Mouse (Mus musculus) heart, adult 2 months (tissue): ENCODE data around the gene Wfikkn2. TPM values are rescaled to one million over a fixed set of nuclear protein-coding genes. Genes with fewer than 3 reads are reported as not detected.

Experiments
- DNase-seq, 2 experiments: peaks; one replicate each; pipeline ENCODE4 v3.0.0; 2021
- H3K27ac ChIP-seq: fragments of 200-600 bp; 2 replicates; pipeline ENCODE4 v1.8.1; 2022
- H3K27me3 ChIP-seq: fragments of 200-500 bp; 2 replicates; pipeline ENCODE4 v1.6.1; 2012; ENCODE audit warnings: mild to moderate bottlenecking, low read length, inconsistent platforms, mixed read lengths; ENCODE audit not compliant: control insufficient read depth, insufficient read depth
- H3K36me3 ChIP-seq: fragments of 200-500 bp; 2 replicates; pipeline ENCODE4 v1.6.1; 2012; ENCODE audit warnings: low read length, inconsistent platforms; ENCODE audit not compliant: control insufficient read depth, insufficient read depth
- H3K4me1 ChIP-seq: fragments of 200-500 bp; 2 replicates; pipeline ENCODE4 v1.6.1; 2011; ENCODE audit warnings: low read length; ENCODE audit not compliant: control insufficient read depth, insufficient read depth
- H3K4me3 ChIP-seq: fragments of 200-600 bp; 2 replicates; pipeline ENCODE4 v1.8.1; 2022
- H3K79me2 ChIP-seq: fragments of 200-500 bp; replicated peaks from 2 replicates; pipeline ENCODE4 v1.6.1; 2012; ENCODE audit warnings: mild to moderate bottlenecking, inconsistent platforms, low read length, moderate library complexity, mixed read lengths; ENCODE audit not compliant: control insufficient read depth, insufficient read depth
- H3K9ac ChIP-seq: fragments of 200-500 bp; 2 replicates; pipeline ENCODE4 v1.6.1; 2012; ENCODE audit warnings: low read depth, mild to moderate bottlenecking, control low read depth, inconsistent platforms, low read length, mixed read lengths
- CTCF ChIP-seq: fragments of 200-600 bp; IDR thresholded peaks from 2 replicates; pipeline ENCODE4 v1.8.1; 2022; ENCODE audit warnings: antibody characterized with exemption, mild to moderate bottlenecking, moderate library complexity
- EP300 ChIP-seq: fragments of 200-500 bp; IDR thresholded peaks from 2 replicates; pipeline ENCODE4 v1.6.1; 2011; ENCODE audit warnings: low read depth, low read length, control low read depth; ENCODE audit not compliant: insufficient read depth
- POLR2A ChIP-seq: fragments of 200-500 bp; IDR thresholded peaks from 2 replicates; pipeline ENCODE4 v1.6.1; 2011; ENCODE audit warnings: mild to moderate bottlenecking, low read depth, low read length, control low read depth; ENCODE audit not compliant: insufficient read depth
- WGBS: fragments of 180-500 bp; shearing (Covaris S2); methylation state at CpG from one replicate; pipeline ENCODE4 v1.1.7; 2018; 5-methylcytosine and 5-hydroxymethylcytosine counted together
- intact Hi-C: fragments of 180-260 bp; cut with DNase I; formaldehyde crosslinking; loops from one replicate; pipeline ENCODE4 v1.15.1; 2025
- long read RNA-seq: library from polyadenylated mRNA; stranded (forward); transcript quantifications from one replicate; pipeline ENCODE4 v2.0.0, GENCODE M21; 2021
- polyA plus RNA-seq: library from polyadenylated mRNA; depleted of rRNA; stranded (reverse); fragments of >200 nt; gene quantifications from 2 replicates; pipeline ENCODE4 v1.2.3, GENCODE M21; 2012; rRNA removed
- total RNA-seq, 2 experiments: library from RNA; stranded (reverse); gene quantifications; 2 replicates each; pipeline ENCODE4 v1.2.3; 2021

Wfikkn2 gene
- 1 to 10 TPM; 4.3 to 6.3 TPM for total RNA-seq
- 4.5 and 4.6 TPM in 2 replicates for polyA plus RNA-seq
- long read RNA-seq: 0 reads

DNA sequence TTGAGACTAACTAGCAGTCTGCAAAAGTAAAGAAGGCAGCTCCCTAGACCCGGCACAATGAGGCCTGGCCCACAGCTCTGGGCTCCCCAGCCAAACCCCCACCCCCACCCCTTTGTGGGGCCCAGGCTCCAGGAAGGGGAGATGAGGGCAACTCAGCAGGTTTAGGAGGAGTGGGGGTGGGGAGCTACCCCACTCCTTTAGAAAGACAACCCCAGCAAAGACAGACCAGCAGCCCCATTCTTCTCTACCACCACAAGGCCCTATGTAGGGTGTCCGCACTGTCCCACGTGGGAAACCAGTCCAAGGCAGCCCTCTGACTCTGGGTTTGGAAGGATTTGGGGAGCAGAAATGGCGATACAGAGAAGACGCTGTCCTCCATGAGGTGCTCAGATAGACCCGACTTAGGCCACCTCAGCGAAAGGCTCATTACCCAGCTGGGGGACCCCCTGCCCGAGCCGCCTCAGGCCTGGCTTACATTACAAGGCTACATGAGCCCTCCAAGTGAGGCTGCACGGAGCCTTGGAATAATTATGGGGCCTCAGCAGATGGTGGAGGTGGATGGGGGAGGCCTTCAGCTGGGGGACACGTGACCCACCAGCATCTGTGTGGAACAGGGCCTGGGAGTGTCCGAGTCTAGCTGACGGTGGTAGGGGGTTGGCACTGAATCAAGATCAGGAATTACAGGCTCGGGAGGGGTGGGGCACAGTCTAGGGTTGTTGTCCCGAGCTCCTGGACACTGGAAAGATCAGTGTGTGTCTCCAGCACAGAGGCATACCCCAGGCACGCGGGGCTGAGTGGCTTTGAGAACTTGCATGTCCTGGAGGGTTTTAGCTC, at the start of gene Wfikkn2:
TSS of gene Wfikkn2 (minus strand) at position 51 of the 834 bp plus-strand sequence.
- 68% methylated on average over 17 of the region's 17 CpGs for WGBS

DNA sequence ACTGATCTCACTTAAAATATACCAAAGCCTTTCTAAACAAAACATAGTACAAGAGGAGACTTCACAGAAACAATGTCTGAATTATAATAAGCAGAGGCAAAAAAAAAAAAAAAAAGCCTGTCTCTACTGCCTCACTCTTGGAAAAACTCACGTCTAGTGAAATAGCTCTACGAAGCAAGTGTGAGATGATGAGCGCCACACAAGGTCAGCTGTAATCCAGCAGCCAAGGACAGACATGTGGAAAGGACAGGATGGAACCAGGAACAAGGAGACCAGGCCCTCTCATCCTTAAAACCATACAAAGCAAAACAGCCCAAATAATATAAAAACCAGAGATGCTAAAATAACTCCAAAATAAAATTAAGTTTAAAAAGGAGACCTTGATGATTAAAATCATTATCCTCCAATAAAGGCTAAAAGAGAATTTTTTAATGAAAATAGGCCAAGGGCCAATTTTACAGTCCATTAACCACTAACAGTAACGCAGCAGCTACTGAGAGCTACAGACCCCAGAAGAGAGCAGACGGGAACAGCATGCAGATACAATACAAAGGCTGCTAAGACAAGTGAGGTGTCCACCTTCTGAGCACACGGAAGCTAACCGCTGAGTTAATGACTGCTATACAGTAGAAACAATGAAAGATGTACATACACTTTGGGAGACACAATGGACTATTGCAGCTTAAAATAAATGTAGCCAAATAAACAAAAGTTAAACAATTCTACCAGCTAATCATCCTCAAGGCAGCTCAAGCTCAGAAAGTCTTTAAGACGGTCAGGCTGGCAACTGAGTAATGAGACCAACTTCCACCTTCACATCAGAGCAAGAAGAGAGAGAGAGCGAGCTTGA, 49.4 kb upstream of the Wfikkn2 start:
- Histone ChIP-seq H3K9ac (no peak overlapping the region), H3K4me1 (no peaks in the 10 kb centered on the region), H3K27ac (no peak overlapping the region), H3K79me2 (no peaks in the 10 kb centered on the region), H3K27me3 (no peaks in the 10 kb centered on the region), H3K36me3 (peaks cover 18% of the 10 kb centered on the region), H3K4me3 (no peak overlapping the region)
- WGBS: 78% methylated on average over 9 of the region's 9 CpGs
- DNase-seq: no peak
- no peak for TF ChIP-seq POLR2A
- no peak for TF ChIP-seq CTCF
- TF ChIP-seq EP300: no peak
- intact Hi-C loops: loop anchor here (5.0 kb wide), 1 partner anchor 192 kb away; the partner anchor contains the start of gene Spata20

More for the DNA sequence above, at the start of gene Wfikkn2:
- Histone ChIP-seq H3K27me3 (no peaks in the 10 kb centered on the region), H3K4me3 (no peak within 1 kb of the TSS), H3K4me1 (no peaks in the 10 kb centered on the region), H3K79me2 (no peaks in the 10 kb centered on the region), H3K36me3 (no peaks in the 10 kb centered on the region), H3K27ac (no peak within 1 kb of the TSS), H3K9ac (no peak within 1 kb of the TSS)
- TF ChIP-seq POLR2A: no peak
- no peak for TF ChIP-seq EP300
- no peak for TF ChIP-seq CTCF
- intact Hi-C loops: no loop called here
- no peak for DNase-seq

DNA sequence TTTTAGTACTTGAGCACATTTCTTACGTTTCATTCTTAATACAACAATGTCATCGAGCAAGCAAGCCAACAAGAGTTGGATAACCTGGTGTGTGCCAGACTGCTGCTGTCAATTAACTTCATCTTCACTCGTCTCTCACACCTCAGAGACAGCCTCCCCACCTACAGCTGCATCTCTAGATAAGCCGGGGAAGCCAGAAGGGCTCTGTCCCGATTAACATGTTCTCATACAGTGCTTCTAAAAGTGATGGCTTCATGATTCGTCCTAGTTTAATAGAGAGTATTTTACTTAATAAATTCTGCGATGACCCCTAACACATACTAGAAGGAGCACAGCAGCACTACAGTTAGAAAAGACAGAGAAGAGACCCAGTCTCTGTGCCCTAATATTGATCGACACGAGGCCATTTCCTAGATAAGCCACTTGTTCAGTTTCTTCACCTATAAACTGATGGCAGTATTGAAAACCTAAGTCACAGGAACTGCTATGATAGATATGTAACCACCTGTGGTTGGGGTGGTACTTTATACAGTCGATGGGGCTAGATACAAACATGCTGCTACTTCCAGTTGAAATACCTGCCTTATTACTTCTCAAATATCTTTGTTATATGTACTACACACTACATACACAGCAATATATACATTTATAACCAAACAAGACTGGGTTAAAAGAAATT, 44.4 kb upstream of the Wfikkn2 start:
- H3K4me3 ChIP-seq: no peak overlapping the region
- no peaks in the 10 kb centered on the region for H3K79me2 ChIP-seq
- no peak overlapping the region for H3K27ac ChIP-seq
- peaks cover 2% of the 10 kb centered on the region; the same call in 1 of the 2 replicates for H3K4me1 ChIP-seq
- H3K27me3 ChIP-seq: no peaks in the 10 kb centered on the region
- no peak overlapping the region for H3K9ac ChIP-seq
- intact Hi-C loops: loop anchor here (5.0 kb wide), 1 partner anchor 197 kb away; the partner anchor contains the start of gene Spata20
- TF ChIP-seq EP300 (no peak), POLR2A (no peak), CTCF (no peak)
- peaks cover 18% of the 10 kb centered on the region for H3K36me3 ChIP-seq
- DNase-seq: no peak
- 75% methylated on average over 10 of the region's 10 CpGs for WGBS

GRCm38 (mm10) chr11:94287105-94287504, 41.3 kb upstream of the Wfikkn2 start:
- intact Hi-C loops: no loop called here
- Histone ChIP-seq H3K36me3 (peaks cover 6% of the 10 kb centered on the region), H3K27ac (no peak overlapping the region), H3K9ac (no peak overlapping the region), H3K79me2 (no peaks in the 10 kb centered on the region), H3K27me3 (no peaks in the 10 kb centered on the region), H3K4me1 (peaks cover 2% of the 10 kb centered on the region; the same call in 1 of the 2 replicates), H3K4me3 (no peak overlapping the region)
- TF ChIP-seq EP300: no peak
- WGBS: 71% methylated on average over 5 of the region's 5 CpGs
- DNase-seq: no peak

GRCm38 (mm10) chr11:94285886-94286574, 40.2 kb upstream of the Wfikkn2 start:
- H3K36me3 ChIP-seq: peaks cover 6% of the 10 kb centered on the region
- no peak overlapping the region for H3K27ac ChIP-seq
- 84% methylated on average over 11 of the region's 11 CpGs for whole genome bisulfite sequencing
- DNase-seq: no peak
- H3K27me3 ChIP-seq: no peaks in the 10 kb centered on the region
- TF ChIP-seq POLR2A (no peak), CTCF (no peak), EP300 (no peak)
- no peak overlapping the region for H3K9ac ChIP-seq
- no peaks in the 10 kb centered on the region for H3K79me2 ChIP-seq
- intact Hi-C loops: no loop called here
- H3K4me1 ChIP-seq: peaks cover 7% of the 10 kb centered on the region
- no peak overlapping the region for H3K4me3 ChIP-seq
